Mouse (Mus musculus) layer of hippocampus, adult 9-11 months (tissue): ENCODE results near the gene Fkbp3.
"Not testable (repeated sequence)": the region's sequence is repeated elsewhere in the genome, so short reads cannot be mapped to it uniquely, and the experiment has no call there.

Experiments used
- DNase-seq: peaks from one replicate; pipeline ENCODE4 v3.0.0; 2022

The Fkbp3 gene

GRCm38 (mm10) chr12:65073611-65074178 lies at the start of gene Fkbp3:
Gene Fkbp3 (minus strand): TSS chr12:65074007.
- DNase-seq = peak; percentile 97

- DNase-seq = no peak
Measured at GRCm38 (mm10) chr12:65119451-65119850, 45.6 kb upstream of the Fkbp3 start.

DNA sequence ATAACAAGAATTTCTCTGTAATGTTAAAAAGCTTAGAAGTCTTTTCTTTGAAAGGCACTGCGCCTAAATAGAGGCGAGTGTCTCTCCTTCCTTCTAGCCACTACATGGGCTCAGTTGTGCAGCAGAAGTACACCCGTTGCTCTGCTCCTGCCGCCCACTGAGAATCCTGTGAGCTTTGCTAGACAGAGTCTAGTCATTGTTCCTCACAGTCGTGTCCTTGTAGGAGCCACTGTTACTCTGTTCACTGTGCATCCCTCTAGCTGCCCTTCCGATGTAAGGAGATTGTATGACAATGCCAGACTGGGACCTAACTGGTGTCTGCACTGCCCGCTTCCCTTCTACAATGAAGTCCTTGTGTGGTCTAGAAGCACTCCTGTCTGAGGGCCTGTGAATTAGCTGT lies 45.2 kb upstream of the Fkbp3 start:
- no peak for DNase-seq

GRCm38 (mm10) chr12:65114978-65115377 lies 41.2 kb upstream of the Fkbp3 start:
- DNase-seq = not testable (repeated sequence)

- DNase-seq = no peak
Measured at GRCm38 (mm10) chr12:65113925-65114324, 40.1 kb upstream of the Fkbp3 start.

DNA sequence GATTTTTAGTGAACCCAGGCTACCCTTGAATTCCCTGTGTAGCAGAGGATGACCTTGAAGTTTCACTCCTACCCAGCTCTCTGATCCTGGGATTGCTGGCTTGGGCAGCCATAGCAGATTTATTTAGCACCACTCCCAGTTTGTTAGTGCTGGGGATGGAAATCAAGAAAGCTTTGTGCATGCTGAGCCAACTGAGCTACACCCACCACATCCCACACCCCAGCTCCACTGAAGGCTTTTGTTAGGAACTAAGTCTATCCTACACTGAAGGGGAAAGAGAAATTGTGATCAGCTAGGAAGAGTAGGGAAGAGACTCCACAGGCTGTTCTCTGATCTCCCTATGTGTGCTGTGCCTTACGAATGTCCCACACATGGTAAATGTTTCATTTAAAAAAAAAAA lies 39.0 kb upstream of the Fkbp3 start:
- DNase-seq = peak; percentile 12

- DNase-seq = no peak
Measured at GRCm38 (mm10) chr12:65111503-65111902, 37.7 kb upstream of the Fkbp3 start.

- DNase-seq = no peak
Measured at GRCm38 (mm10) chr12:65108746-65109145, 34.9 kb upstream of the Fkbp3 start.

DNA sequence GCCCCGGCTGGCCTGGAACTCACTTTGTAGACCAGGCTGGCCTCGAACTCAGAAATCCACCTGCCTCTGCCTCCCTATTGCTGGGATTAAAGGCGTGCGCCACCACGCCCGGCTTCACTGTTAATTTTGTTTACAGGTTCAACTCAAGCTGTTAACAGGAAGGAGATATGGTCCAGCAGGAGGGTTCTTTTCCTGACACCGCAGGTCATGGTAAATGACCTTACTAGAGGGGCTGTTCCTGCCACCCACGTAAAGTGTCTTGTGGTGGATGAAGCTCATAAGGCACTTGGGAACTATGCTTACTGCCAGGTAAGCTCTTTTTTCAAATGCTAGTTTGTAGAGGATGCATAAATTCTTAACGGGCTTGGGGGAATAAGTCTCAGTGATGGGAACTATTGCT lies 3.1 kb upstream of the Fkbp3 start:
- no peak for DNase-seq

DNA sequence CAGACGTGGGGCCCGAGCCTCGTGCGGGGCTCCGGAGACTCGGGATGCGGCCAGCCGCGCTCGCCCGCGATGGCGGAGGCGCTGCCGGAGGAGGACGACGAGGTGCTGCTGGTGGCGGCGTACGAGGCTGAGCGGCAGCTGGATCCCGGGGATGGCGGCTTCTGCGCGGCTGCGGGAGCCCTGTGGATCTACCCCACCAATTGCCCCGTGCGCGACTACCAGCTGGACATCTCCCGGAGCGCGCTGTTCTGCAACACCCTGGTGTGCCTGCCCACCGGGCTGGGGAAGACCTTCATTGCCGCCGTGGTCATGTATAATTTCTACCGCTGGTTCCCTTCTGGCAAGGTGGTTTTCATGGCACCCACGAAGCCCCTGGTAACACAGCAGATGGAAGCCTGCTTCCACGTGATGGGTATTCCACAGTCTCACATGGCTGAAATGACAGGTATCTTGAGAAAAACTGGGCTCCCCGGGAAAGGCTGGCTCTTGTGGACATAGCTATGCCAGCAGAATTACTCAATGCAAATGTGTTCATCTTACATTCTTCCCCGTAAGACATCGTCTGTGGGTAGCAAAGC lies 2.0 kb upstream of the Fkbp3 start:
- DNase-seq = peak; percentile 31

DNA sequence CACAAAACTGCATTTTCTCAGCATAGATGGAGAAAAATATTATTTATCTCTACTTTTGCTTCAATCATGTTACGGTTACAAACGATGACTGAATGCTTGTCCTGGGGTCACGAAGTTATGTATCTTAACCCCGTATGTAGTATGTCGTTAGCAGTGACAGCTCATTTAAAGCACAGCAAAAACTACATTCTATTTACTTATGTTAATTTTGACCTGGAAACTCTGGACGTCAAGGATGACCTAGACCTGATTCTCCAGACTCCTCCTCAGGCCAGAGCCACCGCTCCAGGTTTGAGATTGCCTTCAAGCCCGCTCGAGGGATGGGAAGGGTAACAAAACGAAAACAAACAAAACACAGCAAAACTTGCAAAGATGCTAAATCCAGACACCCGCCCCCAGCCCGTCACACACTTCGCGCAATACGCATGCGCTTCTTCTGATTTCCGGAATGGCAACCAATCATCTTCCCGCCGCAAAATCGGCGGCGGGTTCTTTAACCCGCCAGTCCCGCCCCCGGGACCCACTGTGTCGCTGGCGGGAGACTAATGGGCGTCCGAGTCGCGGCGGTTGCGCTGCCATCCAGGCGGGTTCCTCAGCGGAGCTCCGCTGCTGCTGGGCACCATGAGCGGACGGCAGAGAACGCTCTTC lies 1.4 kb upstream of the Fkbp3 start, which contains the start of gene Fancm:
Fancm (plus strand) TSS at position 519 of the 648 bp plus-strand sequence.
- DNase-seq = peak; percentile 91

GRCm38 (mm10) chr12:65074651-65075050 lies 844 bp upstream of the Fkbp3 start:
- no peak for DNase-seq

GRCm38 (mm10) chr12:65072911-65073610 lies 746 bp downstream of the Fkbp3 start:
- DNase-seq = no peak

- DNase-seq = no peak
Measured at GRCm38 (mm10) chr12:65068409-65068808, 5.4 kb downstream of the Fkbp3 start.

DNA sequence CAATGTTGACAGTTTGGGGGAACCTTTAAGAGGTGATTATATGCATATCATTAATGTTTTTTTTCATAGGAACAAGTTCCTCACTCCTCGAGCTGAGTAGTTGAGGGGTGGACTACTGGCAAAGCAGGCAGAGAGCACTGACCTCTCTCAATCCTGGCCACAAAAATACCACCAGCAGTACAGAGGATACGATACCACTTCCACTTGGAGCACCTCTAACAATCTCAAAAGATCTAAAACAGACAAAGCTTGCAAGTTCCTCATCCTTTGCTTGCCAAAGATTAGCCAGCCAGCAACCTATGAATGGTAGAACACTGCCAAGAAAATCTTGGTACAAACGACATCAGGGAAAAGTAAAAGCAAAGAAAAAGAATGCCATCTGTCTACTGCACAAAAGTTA lies 7.6 kb downstream of the Fkbp3 start:
- DNase-seq = no peak

- no peak for DNase-seq
Measured at GRCm38 (mm10) chr12:65065241-65065640, 8.6 kb downstream of the Fkbp3 start.

DNA sequence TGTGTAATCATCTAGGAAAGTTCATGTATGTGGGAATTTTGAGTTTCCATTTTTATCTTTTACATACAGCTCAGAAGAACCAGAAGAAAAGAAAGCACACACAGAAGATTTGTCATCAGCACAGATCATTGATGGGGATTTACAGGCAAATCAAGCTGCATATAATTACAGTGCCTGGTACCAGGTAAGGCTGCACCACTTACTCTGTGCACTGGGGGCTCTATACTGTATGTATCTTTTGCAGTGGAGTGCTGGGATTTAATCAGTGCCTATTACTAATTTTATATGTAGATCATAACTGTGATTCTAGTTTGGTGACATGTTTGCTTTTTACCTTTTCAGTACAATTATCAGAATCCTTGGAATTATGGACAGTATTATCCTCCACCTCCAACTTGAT lies 12.7 kb downstream of the Fkbp3 start:
- DNase-seq = no peak

- DNase-seq = no peak
Measured at GRCm38 (mm10) chr12:65058203-65058602, 15.6 kb downstream of the Fkbp3 start.

DNA sequence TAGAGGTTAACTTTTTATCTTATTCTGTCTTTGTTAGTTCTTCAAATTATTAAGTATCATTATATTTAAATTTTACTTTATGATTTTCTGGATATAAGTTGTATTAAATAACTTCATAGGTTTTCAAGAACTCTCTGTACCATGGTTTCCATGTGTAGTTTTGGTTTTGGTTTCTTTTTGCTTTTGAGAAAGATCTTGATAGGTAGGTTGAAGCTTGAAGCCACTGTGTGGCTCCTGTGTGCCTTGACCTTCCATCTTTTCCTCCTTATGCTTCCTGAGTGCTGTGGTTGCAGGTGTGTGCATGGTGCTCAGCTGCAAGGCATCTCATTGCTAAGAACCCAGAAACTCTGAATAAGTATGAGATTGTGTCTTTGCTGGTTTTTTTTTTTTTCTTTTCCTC lies 25.0 kb downstream of the Fkbp3 start:
- DNase-seq = no peak

- DNase-seq = no peak
Measured at GRCm38 (mm10) chr12:65037546-65037937, 36.3 kb downstream of the Fkbp3 start.

DNA sequence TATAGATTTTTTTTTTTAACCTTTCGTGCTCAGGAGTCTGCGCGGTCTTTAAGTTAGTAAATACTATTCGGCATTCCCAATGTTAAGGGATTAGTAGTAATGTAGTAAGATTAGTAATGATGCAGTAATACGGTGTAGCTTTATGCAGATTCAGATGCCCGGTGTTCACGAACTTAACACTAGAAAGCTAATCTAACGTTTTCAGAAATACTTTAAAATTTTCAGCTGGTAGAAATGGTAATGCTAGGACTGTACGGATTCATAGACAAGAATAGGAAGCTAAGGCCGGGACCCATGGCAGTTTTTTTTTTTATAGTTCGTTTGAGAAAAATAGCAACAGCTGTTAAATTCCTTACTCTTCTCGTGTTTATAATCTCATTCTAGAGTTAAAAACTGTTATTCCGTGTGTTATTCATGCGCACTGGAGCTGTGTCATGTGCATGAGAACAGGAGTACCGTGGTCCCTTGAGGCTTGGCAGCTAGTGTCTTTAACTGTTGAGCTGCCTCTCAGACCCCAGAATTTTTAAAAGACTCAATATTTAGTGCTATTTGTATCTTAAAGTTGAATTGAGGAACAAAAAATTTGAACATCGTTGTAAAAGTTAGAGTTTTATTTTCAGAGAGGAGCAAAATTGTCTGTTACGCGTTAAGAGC lies 36.8 kb downstream of the Fkbp3 start:
- DNase-seq = no peak

DNA sequence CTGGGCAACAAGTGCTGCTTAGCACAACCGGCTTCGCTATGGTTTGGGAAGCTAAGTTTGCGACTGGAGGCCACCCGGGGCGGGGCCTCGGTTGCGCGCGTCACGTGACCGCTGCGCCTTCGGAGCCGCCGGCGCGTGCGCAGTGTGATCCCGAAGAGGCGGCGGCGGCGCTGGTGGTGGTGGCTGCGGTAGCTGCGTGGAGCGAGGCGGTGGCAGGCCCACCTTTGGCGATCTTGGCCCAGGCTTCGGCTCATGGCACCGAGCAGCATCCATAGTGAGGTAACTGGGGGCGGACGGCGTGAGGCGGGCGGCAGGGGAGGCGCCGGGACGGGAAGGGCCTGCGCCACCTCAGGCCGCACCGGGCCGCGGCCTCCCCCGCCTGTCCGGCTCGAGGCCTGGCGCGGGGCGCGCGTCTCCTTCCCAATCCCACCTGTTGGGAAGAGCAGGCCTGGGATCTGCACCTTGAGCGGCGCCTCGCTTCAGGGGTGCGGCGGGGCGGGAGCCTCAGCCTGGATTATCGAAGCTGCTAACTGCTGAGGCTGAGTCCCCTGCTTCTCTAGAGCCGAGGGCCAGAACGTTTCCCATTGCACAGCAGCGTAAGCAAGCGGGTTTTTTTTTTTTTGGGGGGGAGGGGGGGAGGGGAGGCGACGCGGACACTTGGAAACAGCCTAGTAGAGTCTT lies 37.5 kb downstream of the Fkbp3 start, which contains the start of gene Prpf39:
Prpf39 (plus strand) TSS at position 144 of the 681 bp plus-strand sequence.
- peak; percentile 89 for DNase-seq

- no peak for DNase-seq
Measured at GRCm38 (mm10) chr12:65035839-65036189, 38.0 kb downstream of the Fkbp3 start.
